Mouse (Mus musculus) midbrain, embryonic 14.5 days (tissue): ENCODE results near the gene Thy1. TPM values are rescaled to one million over a fixed set of nuclear protein-coding genes. Genes with fewer than 3 reads are reported as not detected.

ENCODE experiments used
- ATAC-seq: fragments of 200-750 bp; cut with Nextera tagmentation; 2 replicates; pipeline ENCODE4 v1.8.0; 2017; ENCODE audit warnings: moderate number of reproducible peaks, moderate library complexity; ENCODE audit not compliant: low FRiP score, low TSS enrichment
- DNase-seq: peaks from one replicate; pipeline ENCODE4 v3.0.0-alpha.2; 2015
- H3K27ac ChIP-seq: fragments of 300-500 bp; sonication (generic); replicated peaks from 2 replicates; pipeline ENCODE4 v1.5.1; 2014; ENCODE audit warnings: mild to moderate bottlenecking, low read depth, low read length, moderate library complexity
- H3K27me3 ChIP-seq: fragments of 300-500 bp; sonication (generic); 2 replicates; pipeline ENCODE4 v1.6.1; 2014; ENCODE audit warnings: low read length, control low read depth, mixed read lengths; ENCODE audit not compliant: control insufficient read depth, insufficient read depth
- H3K36me3 ChIP-seq: fragments of 300-500 bp; sonication (generic); 2 replicates; pipeline ENCODE4 v1.6.1; 2014; ENCODE audit warnings: low read length, control low read depth; ENCODE audit not compliant: control insufficient read depth, insufficient read depth
- H3K4me1 ChIP-seq: fragments of 300-500 bp; sonication (generic); 2 replicates; pipeline ENCODE4 v1.6.1; 2014; ENCODE audit warnings: mild to moderate bottlenecking, antibody characterized with exemption, low read length, control low read depth; ENCODE audit not compliant: control insufficient read depth, insufficient read depth
- H3K4me2 ChIP-seq: fragments of 300-500 bp; sonication (generic); 2 replicates; pipeline ENCODE4 v1.6.1; 2014; ENCODE audit warnings: mild to moderate bottlenecking, low read length, moderate library complexity
- H3K4me3 ChIP-seq: fragments of 300-500 bp; sonication (generic); replicated peaks from 2 replicates; pipeline ENCODE4 v1.5.1; 2014; ENCODE audit warnings: low read depth, low read length
- H3K9ac ChIP-seq: fragments of 300-500 bp; sonication (generic); replicated peaks from 2 replicates; pipeline ENCODE4 v1.6.1; 2014; ENCODE audit warnings: mild to moderate bottlenecking, low read length, moderate library complexity
- H3K9me3 ChIP-seq: fragments of 300-500 bp; sonication (generic); 2 replicates; pipeline ENCODE4 v1.6.1; 2016; ENCODE audit warnings: low read length, control low read depth, mixed read lengths; ENCODE audit not compliant: control insufficient read depth
- WGBS: fragments of 180-500 bp; shearing (Covaris S2); extraction: QIAGEN DNeasy Blood & Tissue Kit; methylation state at CpG from one replicate; pipeline ENCODE4 v1.1.7; 2014; 5-methylcytosine and 5-hydroxymethylcytosine counted together
- polyA plus RNA-seq: library from polyadenylated mRNA; unstranded; fragments of >200 nt; fragmentation: Nextera tagmentation; extraction: Ambion mirVana; gene quantifications from 2 replicates; pipeline ENCODE4 v1.2.1, GENCODE M21; 2014

Gene Thy1
- polyA plus RNA-seq, 1 experiment from 2014 or later: 1.6 TPM

DNA sequence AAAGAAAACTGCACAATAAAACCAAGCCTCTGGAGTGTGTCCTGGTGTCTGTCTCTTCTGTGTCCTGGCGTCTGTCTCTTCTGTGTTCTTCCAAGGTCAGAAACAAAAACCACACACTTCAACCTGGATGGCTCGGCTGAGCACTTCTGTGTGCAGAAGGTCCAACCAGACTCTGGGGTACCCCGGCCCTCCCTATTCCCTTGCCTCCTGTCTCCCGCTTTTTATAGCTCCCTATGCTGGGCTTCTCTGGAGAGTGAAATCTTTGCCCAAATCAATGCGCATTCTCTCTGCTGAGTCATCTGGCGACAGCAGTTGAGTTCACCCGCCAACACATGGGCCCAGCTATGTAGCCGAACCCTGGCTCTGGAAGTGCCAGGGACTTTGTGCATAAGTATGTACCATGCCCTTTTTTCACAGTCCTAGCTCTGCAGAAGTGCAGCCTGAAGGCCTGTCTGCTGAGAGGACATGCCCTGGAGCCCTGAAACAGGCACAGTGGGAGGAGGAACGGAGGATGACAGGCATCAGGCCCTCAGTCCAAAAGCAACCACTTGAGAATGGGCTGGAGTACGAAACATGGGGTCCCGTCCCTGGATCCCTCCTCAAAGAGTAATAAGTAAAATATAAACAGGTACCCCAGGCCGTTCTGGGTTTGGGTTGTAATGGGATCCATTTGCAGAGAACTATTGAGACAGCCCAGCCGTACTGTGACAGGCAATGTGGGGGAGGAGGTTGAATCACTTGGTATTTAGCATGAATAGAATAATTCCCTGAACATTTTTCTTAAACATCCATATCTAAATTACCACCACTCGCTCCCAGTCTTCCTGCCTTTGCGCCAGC, 5.6 kb downstream of the Thy1 start:
- Histone ChIP-seq H3K27ac (no peak overlapping the region), H3K9ac (no peak overlapping the region), H3K36me3 (no peaks in the 10 kb centered on the region), H3K4me1 (0 out of 2 replicates have a peak, but pooled peaks cover 3% of the 10 kb centered on the region), H3K4me3 (no peak overlapping the region), H3K4me2 (no peak overlapping the region), H3K9me3 (no peaks in the 10 kb centered on the region), H3K27me3 (peaks cover 15% of the 10 kb centered on the region)
- 80% methylated on average over 15 of the region's 15 CpGs for WGBS
- DNase-seq (no peak), ATAC-seq (no peak)

DNA sequence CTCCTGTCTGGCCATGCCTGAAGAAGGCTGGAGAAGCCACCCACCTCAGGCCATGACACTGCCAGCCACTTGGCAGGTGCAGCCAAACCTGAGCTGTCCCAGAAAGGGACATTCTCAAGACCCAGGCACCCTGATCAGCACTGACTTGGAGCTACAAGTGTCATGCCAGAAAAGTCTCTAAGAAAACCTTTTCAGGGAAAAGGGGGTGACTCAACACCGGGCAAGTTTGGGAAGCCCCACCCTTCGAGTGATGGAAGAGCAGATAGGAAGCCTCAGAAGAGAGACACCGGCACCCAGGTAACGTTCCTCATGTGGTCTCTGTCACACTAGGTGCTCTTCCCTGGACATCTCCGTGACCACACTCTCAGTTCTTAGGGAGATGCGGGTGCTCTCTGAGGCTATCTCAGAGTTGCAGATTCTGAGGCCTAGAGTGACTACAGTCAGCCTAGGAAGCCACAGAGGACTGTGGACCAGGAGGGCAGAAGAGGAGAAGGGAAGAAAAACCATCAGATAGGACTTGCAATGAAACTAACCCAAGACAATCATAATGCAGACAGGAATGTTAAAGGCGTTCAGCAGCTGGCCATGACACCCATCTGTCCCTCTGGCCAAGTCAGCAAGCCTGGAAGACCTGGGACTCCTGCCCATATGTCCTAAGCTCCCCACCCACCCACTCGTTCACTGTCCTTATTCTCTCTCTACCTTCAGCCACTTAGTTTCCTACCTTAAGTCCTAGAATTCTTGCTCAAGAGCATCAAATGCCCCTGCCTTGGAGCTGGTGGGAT, 6.4 kb downstream of the Thy1 start:
- ATAC-seq (no peak), DNase-seq (no peak)
- Histone ChIP-seq H3K27ac (no peak overlapping the region), H3K4me1 (no peaks in the 10 kb centered on the region), H3K9me3 (no peaks in the 10 kb centered on the region), H3K9ac (no peak overlapping the region), H3K27me3 (peaks cover 7% of the 10 kb centered on the region; the same call in 1 of the 2 replicates), H3K4me3 (no peak overlapping the region), H3K36me3 (no peaks in the 10 kb centered on the region), H3K4me2 (no peak overlapping the region)
- 92% methylated on average over 8 of the region's 8 CpGs for WGBS

DNA sequence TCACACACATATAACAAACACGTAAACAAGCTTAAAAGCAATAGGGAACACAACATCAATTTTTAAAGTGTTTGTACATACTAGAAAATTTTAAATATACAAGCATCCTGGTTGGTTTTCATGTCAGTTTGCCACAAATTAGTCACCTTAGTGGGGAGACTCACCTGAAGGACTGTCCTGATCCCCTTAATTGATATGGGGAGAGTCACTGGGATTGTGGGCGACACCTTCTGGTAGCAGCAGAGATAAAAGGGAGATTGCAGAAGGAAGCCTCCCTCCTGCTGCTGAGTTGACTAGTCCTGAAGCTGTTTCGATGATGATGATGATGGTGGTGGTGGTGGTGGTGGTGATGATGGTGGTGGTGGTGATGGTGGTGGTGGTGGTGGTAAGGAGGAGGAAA, 9.7 kb downstream of the Thy1 start:
- DNase-seq (no peak), ATAC-seq (no peak)
- no peaks in the 10 kb centered on the region for H3K9me3 ChIP-seq
- no peak overlapping the region for H3K4me2 ChIP-seq
- WGBS: 65% methylated on average over 3 of the region's 3 CpGs
- H3K36me3 ChIP-seq: no peaks in the 10 kb centered on the region
- no peak overlapping the region for H3K4me3 ChIP-seq
- no peak overlapping the region for H3K9ac ChIP-seq
- H3K4me1 ChIP-seq: no peaks in the 10 kb centered on the region
- H3K27me3 ChIP-seq: no peaks in the 10 kb centered on the region
- H3K27ac ChIP-seq: no peak overlapping the region

DNA sequence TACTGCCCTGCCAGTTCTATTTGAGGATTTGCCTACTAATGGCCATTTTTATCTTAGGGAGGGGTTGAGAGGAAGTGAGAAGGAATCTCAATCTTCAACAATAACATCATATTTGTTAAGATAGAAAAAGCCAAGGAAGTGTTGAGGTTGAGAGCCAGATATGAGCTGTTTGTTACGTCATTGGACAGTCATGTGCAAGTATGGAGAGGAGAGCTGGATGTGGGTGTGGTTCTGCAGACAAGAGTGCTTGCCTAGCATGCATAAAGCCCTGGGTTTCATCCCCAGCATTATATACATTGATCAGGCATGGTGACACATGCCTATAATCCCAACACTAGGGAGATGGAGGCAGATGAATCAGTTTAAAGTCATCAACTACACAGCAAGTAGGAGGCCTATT, 10.8 kb downstream of the Thy1 start:
- no peaks in the 10 kb centered on the region for H3K9me3 ChIP-seq
- ATAC-seq (no peak), DNase-seq (no peak)
- no peaks in the 10 kb centered on the region for H3K4me1 ChIP-seq
- whole genome bisulfite sequencing: 76% methylated on average over 1 of the region's 1 CpGs
- H3K36me3 ChIP-seq: no peaks in the 10 kb centered on the region
- no peaks in the 10 kb centered on the region for H3K27me3 ChIP-seq
- no peak overlapping the region for H3K27ac ChIP-seq
- no peak overlapping the region for H3K4me3 ChIP-seq
- H3K4me2 ChIP-seq: no peak overlapping the region
- H3K9ac ChIP-seq: no peak overlapping the region

DNA sequence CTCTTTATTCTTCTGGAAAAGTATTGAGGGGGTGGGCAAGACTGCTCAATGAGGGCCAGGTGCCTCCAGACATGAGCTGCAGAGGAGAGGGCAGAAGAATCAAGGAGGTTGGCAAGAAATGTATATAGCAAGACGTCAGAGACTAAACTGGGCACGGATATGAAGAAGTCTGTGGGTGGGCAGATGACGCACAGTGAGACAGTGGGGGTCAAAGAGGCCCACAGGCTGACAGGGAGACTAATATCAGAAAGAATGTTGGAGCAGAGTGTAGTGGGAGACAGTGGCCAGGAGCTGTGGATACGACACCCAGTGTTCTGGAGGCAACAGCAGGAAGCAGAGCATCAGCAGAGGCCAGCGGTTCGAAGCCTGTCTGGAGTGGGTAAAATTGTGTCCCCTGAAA, 15.4 kb downstream of the Thy1 start:
- no peak for DNase-seq
- no peak for ATAC-seq
- no peaks in the 10 kb centered on the region for H3K27me3 ChIP-seq

DNA sequence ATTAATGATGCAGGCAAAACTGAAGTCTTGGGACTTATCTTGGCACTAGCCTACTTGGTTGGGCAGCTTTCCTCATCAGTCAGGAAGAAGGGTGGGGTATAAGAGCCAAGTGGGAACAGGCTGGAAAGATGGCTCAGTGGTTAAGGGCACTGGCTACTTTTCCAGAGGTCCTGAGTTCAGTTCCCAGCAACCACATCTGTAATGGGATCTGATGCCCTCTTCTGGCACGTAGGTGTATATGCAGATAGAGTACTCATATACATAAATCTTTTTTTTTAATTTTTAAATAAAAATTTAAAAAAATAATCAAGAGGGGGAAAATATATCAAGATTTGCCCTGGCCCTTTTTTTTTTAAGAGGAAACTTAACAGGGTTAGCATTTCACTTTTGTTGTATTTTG, 22.0 kb downstream of the Thy1 start:
- 38% methylated on average over 1 of the region's 1 CpGs for WGBS
- DNase-seq (no peak), ATAC-seq (no peak)
- Histone ChIP-seq H3K9me3 (no peaks in the 10 kb centered on the region), H3K36me3 (no peaks in the 10 kb centered on the region), H3K27me3 (no peaks in the 10 kb centered on the region; the same call in 1 of the 2 replicates), H3K9ac (no peak overlapping the region), H3K4me1 (0 out of 2 replicates have a peak, but pooled peaks cover 4% of the 10 kb centered on the region), H3K4me2 (no peak overlapping the region), H3K27ac (no peak overlapping the region), H3K4me3 (no peak overlapping the region)

More for the DNA sequence above, 15.4 kb downstream of the Thy1 start:
- no peak overlapping the region for H3K9ac ChIP-seq
- H3K36me3 ChIP-seq: no peaks in the 10 kb centered on the region
- WGBS: 87% methylated on average over 6 of the region's 6 CpGs
- H3K4me3 ChIP-seq: no peak overlapping the region
- H3K27ac ChIP-seq: no peak overlapping the region
- no peak overlapping the region for H3K4me2 ChIP-seq
- no peaks in the 10 kb centered on the region for H3K9me3 ChIP-seq
- no peaks in the 10 kb centered on the region for H3K4me1 ChIP-seq

- H3K4me3 ChIP-seq: peak within 1 kb of the TSS; percentile 47
- no peaks in the 10 kb centered on the region for H3K9me3 ChIP-seq
- peak; percentile 97 for ATAC-seq
- H3K4me2 ChIP-seq: peak within 1 kb of the TSS; percentile 78
- DNase-seq: peak; percentile 99
- peak within 1 kb of the TSS; percentile 51 for H3K9ac ChIP-seq
- peaks cover 8% of the 10 kb centered on the region; the same call in 1 of the 2 replicates for H3K4me1 ChIP-seq
- WGBS: under 1% methylated on average over 38 of the region's 38 CpGs
- H3K36me3 ChIP-seq: no peaks in the 10 kb centered on the region
- H3K27ac ChIP-seq: no peak within 1 kb of the TSS
- H3K27me3 ChIP-seq: no peaks in the 10 kb centered on the region; the same call in 1 of the 2 replicates
Measured at GRCm38 (mm10) chr9:44066785-44067225, 23.6 kb downstream of the Thy1 start, which contains the start of gene Usp2. Gene Usp2, plus strand, starts transcription at chr9:44067021.

- H3K4me2 ChIP-seq: peak overlapping the region; percentile 78
- ATAC-seq (peak; percentile 43), DNase-seq (no peak)
- 10% methylated on average over 15 of the region's 15 CpGs for WGBS
- H3K27me3 ChIP-seq: no peaks in the 10 kb centered on the region; the same call in 1 of the 2 replicates
- peak overlapping the region; percentile 47 for H3K4me3 ChIP-seq
- H3K27ac ChIP-seq: no peak overlapping the region
- no peaks in the 10 kb centered on the region for H3K9me3 ChIP-seq
- H3K4me1 ChIP-seq: peaks cover 13% of the 10 kb centered on the region
- H3K36me3 ChIP-seq: no peaks in the 10 kb centered on the region
- H3K9ac ChIP-seq: peak overlapping the region; percentile 51
Measured at GRCm38 (mm10) chr9:44067241-44067959, 24.2 kb downstream of the Thy1 start.
